Mouse (Mus musculus): Measurements from ENCODE around the gene Chn2.

- TF ChIP-seq BHLHE40 (IDR thresholded peaks at IDR 0.05; ENCODE audit: low read depth, low read length), result no peak
- no peak for TF ChIP-seq CTCF (conservative IDR thresholded peaks at IDR 0.05 in 1 of 2, IDR thresholded peaks at IDR 0.05 in 1 of 2; ENCODE audit: low read depth in 2 of 2, low read length in 2 of 2)
- TF ChIP-seq EP300 (IDR thresholded peaks at IDR 0.05; ENCODE audit: low read length), result no peak
- no peak for TF ChIP-seq MEF2A (IDR thresholded peaks at IDR 0.05; ENCODE audit: borderline replicate concordance, low read depth, low read length)
- no peak for TF ChIP-seq POLR2AphosphoS2 (IDR thresholded peaks at IDR 0.05; ENCODE audit: low read depth, low read length)
- TF ChIP-seq RCOR1 (conservative IDR thresholded peaks at IDR 0.05; ENCODE audit: low read depth, low read length), result no peak
- no peak for TF ChIP-seq MYC (IDR thresholded peaks at IDR 0.05; ENCODE audit: low read depth, low read length)
- TF ChIP-seq POLR2A (IDR thresholded peaks at IDR 0.05; ENCODE audit: low read depth, low read length), result no peak
- no peak for TF ChIP-seq MXI1 (IDR thresholded peaks at IDR 0.05; ENCODE audit: low read depth, low read length)
- no peak for TF ChIP-seq USF2 (conservative IDR thresholded peaks at IDR 0.05; ENCODE audit: low read depth, low read length)
- TF ChIP-seq JUND (conservative IDR thresholded peaks at IDR 0.05; ENCODE audit: low read depth, low read length), result no peak
These were observed 101.8 kb downstream of the Chn2 start for GRCm38 (mm10) chr6:54141165-54141564.
